Mouse (Mus musculus) neural tube, embryonic 13.5 days (tissue): Measurements from ENCODE around the gene Olfr771. TPM values are rescaled to one million over a fixed set of nuclear protein-coding genes. Genes with fewer than 3 reads are reported as not detected.
"Not testable (repeated sequence)": the region's sequence is repeated elsewhere in the genome, so short reads cannot be mapped to it uniquely, and the experiment has no call there.

Experiments
- ATAC-seq: fragments of 200-750 bp; cut with Nextera tagmentation; 2 replicates; pipeline ENCODE4 v1.8.0; 2017; ENCODE audit warnings: low read depth, mild to moderate bottlenecking, moderate TSS enrichment, moderate library complexity
- H3K27ac ChIP-seq: fragments of 300-500 bp; sonication (generic); replicated peaks from 2 replicates; pipeline ENCODE4 v1.5.1; 2015; ENCODE audit warnings: moderate library complexity, mild to moderate bottlenecking, inconsistent platforms
- H3K27me3 ChIP-seq: fragments of 300-500 bp; sonication (generic); 2 replicates; pipeline ENCODE4 v1.6.1; 2015; ENCODE audit warnings: mild to moderate bottlenecking, inconsistent platforms
- H3K36me3 ChIP-seq: fragments of 300-500 bp; sonication (generic); 2 replicates; pipeline ENCODE4 v1.6.1; 2015; ENCODE audit warnings: mild to moderate bottlenecking, inconsistent platforms
- H3K4me1 ChIP-seq: fragments of 300-500 bp; sonication (generic); replicated peaks from 2 replicates; pipeline ENCODE4 v1.6.1; 2015; ENCODE audit warnings: inconsistent platforms
- H3K4me2 ChIP-seq: fragments of 300-500 bp; sonication (generic); 2 replicates; pipeline ENCODE4 v1.6.1; 2015; ENCODE audit warnings: inconsistent platforms, mild to moderate bottlenecking, moderate library complexity
- H3K4me3 ChIP-seq: fragments of 300-500 bp; sonication (generic); 2 replicates; pipeline ENCODE4 v1.5.1; 2015; ENCODE audit warnings: mild to moderate bottlenecking, inconsistent platforms
- H3K9ac ChIP-seq: fragments of 300-500 bp; sonication (generic); 2 replicates; pipeline ENCODE4 v1.6.1; 2015; ENCODE audit warnings: moderate library complexity, mild to moderate bottlenecking, inconsistent platforms
- H3K9me3 ChIP-seq: fragments of 300-500 bp; sonication (generic); 2 replicates; pipeline ENCODE4 v1.6.1; 2016; ENCODE audit warnings: inconsistent platforms
- WGBS: fragments of 180-500 bp; shearing (Covaris S2); methylation state at CpG from one replicate; pipeline ENCODE4 v1.1.7; 2015; 5-methylcytosine and 5-hydroxymethylcytosine counted together
- polyA plus RNA-seq: library from polyadenylated mRNA; unstranded; fragments of >200 nt; fragmentation: Nextera tagmentation; extraction: Ambion mirVana; gene quantifications from 2 replicates; pipeline ENCODE4 v1.2.1, GENCODE M21; 2015

The Olfr771 gene
- not detected in 2 replicates for polyA plus RNA-seq

DNA sequence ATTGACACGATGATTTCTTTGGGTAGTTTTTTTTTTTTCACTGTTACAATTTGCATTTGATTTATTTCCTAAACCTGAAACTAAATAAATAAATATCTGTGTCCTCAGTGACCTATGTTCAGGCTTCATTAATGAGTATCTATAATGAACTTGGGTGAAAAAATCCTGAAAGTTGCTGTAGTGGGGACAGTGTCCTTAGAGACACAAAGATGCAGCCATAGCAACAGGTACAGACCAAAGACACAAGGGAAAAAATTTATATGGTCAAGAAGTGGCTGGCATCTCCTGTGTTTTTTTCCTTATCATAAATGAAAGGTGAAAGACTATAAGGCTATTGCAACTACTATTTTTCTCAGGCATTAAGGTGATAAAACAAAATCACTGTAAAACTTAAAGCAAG lies at the start of gene Olfr771:
Gene Olfr771, minus strand, starts transcription at position 101 of the 400 bp plus-strand sequence.
- Histone ChIP-seq H3K36me3 (no peaks in the 10 kb centered on the region), H3K9me3 (no peaks in the 10 kb centered on the region), H3K27ac (no peak within 1 kb of the TSS), H3K4me3 (no peak within 1 kb of the TSS), H3K9ac (no peak within 1 kb of the TSS), H3K4me2 (no peak within 1 kb of the TSS), H3K4me1 (no peaks in the 10 kb centered on the region), H3K27me3 (no peaks in the 10 kb centered on the region)
- no peak for ATAC-seq
- 91% methylated on average over 1 of the region's 1 CpGs for WGBS

GRCm38 (mm10) chr10:129187319-129187718 lies 22.8 kb upstream of the Olfr771 start, which contains the start of gene Olfr773:
Gene Olfr773 (minus strand): TSS chr10:129187419.
- not testable (repeated sequence) for H3K36me3 ChIP-seq, H3K4me2 ChIP-seq, H3K9ac ChIP-seq, H3K27me3 ChIP-seq, ATAC-seq, H3K27ac ChIP-seq, H3K9me3 ChIP-seq, H3K4me1 ChIP-seq, H3K4me3 ChIP-seq

DNA sequence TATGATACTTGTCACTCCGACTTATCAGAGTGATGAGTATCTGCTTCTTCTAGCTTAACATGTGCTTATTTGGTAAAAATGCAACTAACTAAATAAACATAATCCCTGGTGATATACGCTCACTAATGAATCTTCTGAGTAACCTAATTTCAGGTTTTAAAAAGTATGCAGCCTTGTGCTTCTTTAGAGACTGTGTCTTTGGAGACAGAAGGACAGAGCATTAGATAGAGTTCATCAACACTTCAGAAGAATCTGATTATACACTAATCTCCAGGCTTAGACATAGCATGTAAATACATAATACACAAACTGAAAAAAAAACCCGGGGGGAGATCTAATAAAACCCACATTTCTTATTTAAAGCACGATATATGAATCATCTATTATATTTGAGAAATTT lies 13.3 kb upstream of the Olfr771 start, which contains the start of gene Olfr772:
Gene Olfr772, minus strand, starts transcription at position 101 of the 400 bp plus-strand sequence.
- 93% methylated on average over 3 of the region's 4 CpGs for WGBS
- H3K9ac ChIP-seq, ATAC-seq, H3K27ac ChIP-seq, H3K4me3 ChIP-seq, H3K36me3 ChIP-seq, H3K27me3 ChIP-seq, H3K9me3 ChIP-seq, H3K4me1 ChIP-seq, H3K4me2 ChIP-seq: not testable (repeated sequence)

DNA sequence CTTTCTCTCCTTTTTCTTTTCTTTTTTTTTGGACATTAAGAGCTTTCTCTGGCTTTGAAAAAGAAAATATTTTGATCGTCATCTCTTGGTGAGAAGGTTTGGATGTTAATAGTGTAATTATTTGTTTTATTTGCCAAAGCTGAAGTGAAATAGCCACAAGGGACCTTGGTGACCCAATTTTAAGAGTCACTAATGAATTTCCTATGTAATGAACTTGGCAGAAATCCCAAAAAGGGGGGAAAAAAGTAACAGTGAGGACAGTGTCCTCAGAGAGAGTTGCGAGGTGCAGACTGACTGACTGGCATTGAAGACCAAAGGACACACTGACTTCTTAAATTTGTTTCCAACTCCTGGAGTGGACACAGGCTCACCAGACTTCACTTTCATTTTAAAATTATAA lies 25.7 kb downstream of the Olfr771 start, which contains the start of gene Olfr770:
Gene Olfr770, minus strand, starts transcription at position 101 of the 400 bp plus-strand sequence.
- no peaks in the 10 kb centered on the region for H3K9me3 ChIP-seq
- H3K36me3 ChIP-seq, result no peaks in the 10 kb centered on the region
- no peak within 1 kb of the TSS for H3K4me2 ChIP-seq
- no peaks in the 10 kb centered on the region for H3K27me3 ChIP-seq
- no peak within 1 kb of the TSS for H3K4me3 ChIP-seq
- WGBS, result 78% methylated on average over 2 of the region's 2 CpGs
- H3K9ac ChIP-seq, result no peak within 1 kb of the TSS
- no peak within 1 kb of the TSS for H3K27ac ChIP-seq
- H3K4me1 ChIP-seq, result no peaks in the 10 kb centered on the region
- no peak for ATAC-seq

DNA sequence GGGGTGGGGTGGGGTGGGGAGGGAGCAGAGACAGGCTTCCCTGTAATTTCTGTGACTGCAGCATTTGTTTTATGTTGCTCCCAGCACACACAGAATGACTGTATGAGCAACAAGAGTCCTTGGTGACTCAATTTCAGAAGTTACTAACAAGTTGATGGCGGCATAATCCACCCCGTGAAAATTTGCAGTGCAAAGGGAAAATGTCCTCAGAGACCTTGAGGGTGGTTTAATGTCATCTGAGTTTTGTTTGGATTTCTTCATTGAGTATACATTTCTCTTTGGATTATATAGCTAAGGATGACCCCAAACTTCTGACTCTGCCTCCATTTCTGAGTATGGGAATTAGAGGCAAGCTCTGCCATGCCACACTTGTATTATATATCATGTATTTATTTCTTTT lies 46.8 kb downstream of the Olfr771 start, which contains the start of gene Olfr769:
Gene Olfr769, minus strand, starts transcription at position 101 of the 400 bp plus-strand sequence.
- H3K27me3 ChIP-seq, result no peaks in the 10 kb centered on the region
- WGBS, result 73% methylated on average over 2 of the region's 2 CpGs
- H3K9ac ChIP-seq, result no peak within 1 kb of the TSS
- no peaks in the 10 kb centered on the region for H3K4me1 ChIP-seq
- no peaks in the 10 kb centered on the region for H3K36me3 ChIP-seq
- H3K4me2 ChIP-seq, result no peak within 1 kb of the TSS
- no peaks in the 10 kb centered on the region for H3K9me3 ChIP-seq
- no peak for ATAC-seq
- no peak within 1 kb of the TSS for H3K27ac ChIP-seq
- no peak within 1 kb of the TSS for H3K4me3 ChIP-seq

DNA sequence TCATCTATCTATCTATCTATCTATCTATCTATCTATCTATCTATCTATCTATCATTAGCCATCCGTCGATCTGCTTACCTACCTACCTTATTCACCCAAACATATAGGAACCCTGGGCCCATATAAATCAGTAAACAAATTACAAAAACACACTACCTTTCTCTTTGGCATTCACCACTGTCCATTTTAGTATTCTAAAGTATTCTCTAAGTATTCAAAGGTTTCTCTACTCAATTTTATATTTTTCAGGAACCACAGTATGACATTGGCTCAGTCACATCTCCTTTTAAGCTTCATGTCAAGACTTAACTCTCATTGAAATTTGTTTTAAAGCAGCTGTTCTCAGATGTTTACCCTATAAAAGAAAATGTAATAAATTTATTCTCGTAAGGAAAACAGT lies 49.4 kb downstream of the Olfr771 start:
- Histone ChIP-seq H3K9ac (no peak overlapping the region), H3K36me3 (no peaks in the 10 kb centered on the region), H3K27me3 (no peaks in the 10 kb centered on the region), H3K27ac (no peak overlapping the region), H3K4me1 (no peaks in the 10 kb centered on the region), H3K4me3 (no peak overlapping the region), H3K9me3 (no peaks in the 10 kb centered on the region), H3K4me2 (no peak overlapping the region)
- 95% methylated on average over 3 of the region's 3 CpGs for WGBS
- no peak for ATAC-seq

Other genes starting within 250 kb of the Olfr771 start
- gene Rdh5, start 241.9 kb downstream of the Olfr771 start, polyA plus RNA-seq, result 14.1 and 16.9 TPM in 2 replicates
- gene Bloc1s1, start 240.7 kb downstream of the Olfr771 start, polyA plus RNA-seq, result 299 and 314 TPM in 2 replicates
- 12.1 and 15.5 TPM in 2 replicates for gene Itga7, start 230.9 kb downstream of the Olfr771 start, polyA plus RNA-seq
- 0.15 TPM in 1 of 2 replicates, not detected in the other for gene Mettl7b, start 203.8 kb downstream of the Olfr771 start, polyA plus RNA-seq
- gene Olfr9, start 175.3 kb downstream of the Olfr771 start, polyA plus RNA-seq, result not detected in 2 replicates
- not detected in 2 replicates for gene Olfr763, start 154.0 kb downstream of the Olfr771 start, polyA plus RNA-seq
- gene Olfr764-ps1, start 124.9 kb downstream of the Olfr771 start, polyA plus RNA-seq, result not detected in 2 replicates
- gene Olfr765, start 114.8 kb downstream of the Olfr771 start, polyA plus RNA-seq, result not detected in 2 replicates
- not detected in 2 replicates for gene Olfr766-ps1, start 95.8 kb downstream of the Olfr771 start, polyA plus RNA-seq
- gene Olfr767, start 81.8 kb downstream of the Olfr771 start, polyA plus RNA-seq, result not detected in 2 replicates
- gene Olfr768, start 65.4 kb downstream of the Olfr771 start, polyA plus RNA-seq, result not detected in 2 replicates
- not detected in 2 replicates for gene Olfr769, start 46.9 kb downstream of the Olfr771 start, polyA plus RNA-seq
- gene Olfr770, start 25.8 kb downstream of the Olfr771 start, polyA plus RNA-seq, result not detected in 2 replicates
- not detected in 2 replicates for gene Olfr772, start 13.2 kb upstream of the Olfr771 start, polyA plus RNA-seq
- gene Olfr773, start 22.7 kb upstream of the Olfr771 start, polyA plus RNA-seq, result not detected in 2 replicates
- not detected in 2 replicates for gene Olfr774, start 71.5 kb upstream of the Olfr771 start, polyA plus RNA-seq
- not detected in 2 replicates for gene Olfr775, start 83.7 kb upstream of the Olfr771 start, polyA plus RNA-seq
- not detected in 2 replicates for gene Olfr776, start 94.4 kb upstream of the Olfr771 start, polyA plus RNA-seq
- gene Olfr777, start 106.7 kb upstream of the Olfr771 start, polyA plus RNA-seq, result not detected in 2 replicates
- gene Olfr780, start 153.4 kb upstream of the Olfr771 start, polyA plus RNA-seq, result not detected in 2 replicates
- gene Olfr781, start 164.1 kb upstream of the Olfr771 start, polyA plus RNA-seq, result not detected in 2 replicates
- gene Olfr782, start 184.1 kb upstream of the Olfr771 start, polyA plus RNA-seq, result not detected in 2 replicates
- 0.08 TPM in 1 of 2 replicates, not detected in the other for gene Olfr784, start 219.3 kb upstream of the Olfr771 start, polyA plus RNA-seq
- gene Olfr785, start 240.7 kb upstream of the Olfr771 start, polyA plus RNA-seq, result not detected in 2 replicates